In the genomic region with DNA sequence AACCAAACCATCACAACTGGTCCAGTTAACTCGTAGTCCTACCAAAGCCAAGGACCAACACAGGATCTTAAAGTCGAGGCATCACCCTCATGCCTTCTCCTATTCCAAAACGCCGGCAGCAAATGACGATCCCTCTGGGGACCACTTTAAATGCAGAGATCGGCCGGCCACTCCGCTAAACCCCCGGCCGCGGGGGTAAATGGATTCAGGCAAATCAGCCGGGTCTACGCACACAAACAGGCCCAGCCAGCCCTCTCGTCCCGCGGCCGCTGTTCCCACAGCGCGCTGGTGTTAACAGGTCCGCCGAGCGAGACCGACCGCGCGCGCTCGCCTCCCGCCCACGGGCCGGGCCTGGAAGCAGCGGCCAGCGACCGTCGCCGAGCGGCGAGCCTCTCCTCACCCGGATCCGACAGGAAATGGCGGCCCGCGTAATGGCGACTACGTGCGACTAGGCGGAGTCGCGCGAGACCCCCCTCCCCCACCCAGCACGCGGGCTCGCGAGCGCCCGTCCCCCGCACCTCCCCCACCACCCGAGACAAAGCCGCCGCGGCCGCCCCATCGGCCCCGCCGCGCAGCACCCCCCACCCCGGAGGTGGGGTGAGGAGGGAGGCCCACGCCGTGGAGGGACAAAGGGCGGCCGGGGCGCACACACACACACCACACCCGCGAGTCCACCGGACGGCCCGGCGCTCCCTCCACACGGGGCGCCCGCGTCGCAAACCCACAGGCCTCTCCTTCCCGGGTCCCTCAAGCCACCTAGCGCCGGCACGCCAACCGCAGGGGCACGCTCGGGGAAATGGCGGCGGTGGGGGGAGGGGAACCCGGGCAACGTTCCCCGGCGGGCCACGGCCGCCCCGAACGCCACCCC, we compare ENCODE assay signal across 8 mouse cellular contexts. TPM values are rescaled to one million over a fixed set of nuclear protein-coding genes. Genes with fewer than 3 reads are reported as not detected.
DNase-seq lines count a peak whose midpoint lies in the region; ATAC-seq lines count a peak whose summit lies in the region.

No protein-coding gene starts in this region.

- peak overlapping the region; percentile 99 for H3K9ac ChIP-seq in forebrain, embryonic 15.5 days (replicated peaks)
- peak overlapping the region; percentile 100 for H3K9ac ChIP-seq in lung, embryonic 15.5 days

- peak overlapping the region; percentile 98 for H3K27ac ChIP-seq in forebrain, embryonic 15.5 days (replicated peaks)
- H3K27ac ChIP-seq in lung, embryonic 15.5 days, result peak overlapping the region; percentile 99

- WGBS in forebrain, embryonic 15.5 days, result under 1% methylated on average over 87 of the region's 100 CpGs
- under 1% methylated on average over 74 of the region's 100 CpGs for WGBS in lung, embryonic 15.5 days

- H3K4me2 ChIP-seq in forebrain, embryonic 15.5 days (replicated peaks), result peak overlapping the region; percentile 56
- H3K4me2 ChIP-seq in lung, embryonic 15.5 days, result peak overlapping the region; percentile 63

- H3K4me1 ChIP-seq in forebrain, embryonic 15.5 days, result peaks cover 22% of the 10 kb centered on the region
- peaks cover 17% of the 10 kb centered on the region; the same call in 1 of the 2 replicates for H3K4me1 ChIP-seq in lung, embryonic 15.5 days

- no peaks in the 10 kb centered on the region for H3K9me3 ChIP-seq in forebrain, embryonic 15.5 days
- H3K9me3 ChIP-seq in lung, embryonic 15.5 days, result no peaks in the 10 kb centered on the region

- H3K27me3 ChIP-seq in forebrain, embryonic 15.5 days, result no peaks in the 10 kb centered on the region
- H3K27me3 ChIP-seq in lung, embryonic 15.5 days, result no peaks in the 10 kb centered on the region

- ATAC-seq in forebrain, embryonic 15.5 days (replicated peaks), result peak; percentile 52
- peak; percentile 33 for ATAC-seq in lung, embryonic 15.5 days (ENCODE audit: borderline replicate concordance, extremely low read depth, low FRiP score, low TSS enrichment)
- peak; percentile 27 for ATAC-seq in neutrophil, adult 5-6 weeks (ENCODE audit: extremely low read depth, insufficient number of reproducible peaks, low FRiP score, poor library complexity, severe bottlenecking)

- peaks cover 21% of the 10 kb centered on the region for H3K36me3 ChIP-seq in forebrain, embryonic 15.5 days
- H3K36me3 ChIP-seq in lung, embryonic 15.5 days, result peaks cover 18% of the 10 kb centered on the region

- DNase-seq in ES-CJ7 (ENCODE audit: low read depth, low spot score), result peak; percentile 80
- DNase-seq in c-Kit-negative CD71-positive TER-119-positive erythroid progenitor cells, embryonic 14.5 days (ENCODE audit: low read depth, low spot score), result peak; percentile 38
- peak; percentile 82 for DNase-seq in heart, postnatal 4 days
- peak; percentile 65 for DNase-seq in layer of hippocampus, adult 9-11 months
- peak; percentile 83 for DNase-seq in testis, postnatal 14 days (ENCODE audit: low spot score)

- H3K4me3 ChIP-seq in forebrain, embryonic 15.5 days, result peak overlapping the region; percentile 95
- H3K4me3 ChIP-seq in lung, embryonic 15.5 days, result peak overlapping the region; percentile 84

RNA-seq across cellular contexts. Expression of a gene that starts 0.7 kb away (rescaled TPM):
- polyA plus RNA-seq in forebrain, embryonic 15.5 days (2015; fragmentation: Nextera tagmentation; extraction: Ambion mirVana), result 23.1 and 23.4 TPM in 2 replicates
- 10 to 100 TPM; 12.0 to 14.1 TPM for total RNA-seq in heart, postnatal 4 days (2021)
- polyA plus RNA-seq in lung, embryonic 15.5 days (2015; fragmentation: Nextera tagmentation; extraction: Ambion mirVana), result 26.3 and 29.7 TPM in 2 replicates
- 38.4 and 45.8 TPM in 2 replicates for total RNA-seq in neutrophil, adult 5-6 weeks (2017)

RNA-seq across cellular contexts. Expression of a gene that starts 1.8 kb away (rescaled TPM):
- polyA plus RNA-seq in forebrain, embryonic 15.5 days (2015; fragmentation: Nextera tagmentation; extraction: Ambion mirVana), result 1,957 and 1,973 TPM in 2 replicates
- total RNA-seq in heart, postnatal 4 days (2021), result 100 to 1,000 TPM; 898 to 905 TPM
- polyA plus RNA-seq in lung, embryonic 15.5 days (2015; fragmentation: Nextera tagmentation; extraction: Ambion mirVana), result 1,649 and 1,683 TPM in 2 replicates
- 1,458 and 1,547 TPM in 2 replicates for total RNA-seq in neutrophil, adult 5-6 weeks (2017)

RNA-seq across cellular contexts. Expression of a gene that starts 16.3 kb away (rescaled TPM):
- polyA plus RNA-seq in forebrain, embryonic 15.5 days (2015; fragmentation: Nextera tagmentation; extraction: Ambion mirVana), result 20.5 and 21.1 TPM in 2 replicates
- total RNA-seq in heart, postnatal 4 days (2021), result 10 to 100 TPM; 18.6 to 18.7 TPM
- polyA plus RNA-seq in lung, embryonic 15.5 days (2015; fragmentation: Nextera tagmentation; extraction: Ambion mirVana), result 33.2 and 35.7 TPM in 2 replicates
- 7.7 and 8.1 TPM in 2 replicates for total RNA-seq in neutrophil, adult 5-6 weeks (2017)

RNA-seq across cellular contexts. Expression of a gene that starts 42.4 kb away (rescaled TPM):
- 1.5 and 1.6 TPM in 2 replicates for polyA plus RNA-seq in forebrain, embryonic 15.5 days (2015; fragmentation: Nextera tagmentation; extraction: Ambion mirVana)
- under 1 TPM; 0.34 to 0.79 TPM for total RNA-seq in heart, postnatal 4 days (2021)
- 0.75 and 0.91 TPM in 2 replicates for polyA plus RNA-seq in lung, embryonic 15.5 days (2015; fragmentation: Nextera tagmentation; extraction: Ambion mirVana)
- total RNA-seq in neutrophil, adult 5-6 weeks (2017), result not detected in 2 replicates

Comparison
In these comparisons a context has a peak if more than half of its experiments do, and no peak if none do; other contexts are left out.
1. Peak in every context shown above with its lines: DNase-seq, ATAC-seq, H3K4me3 ChIP-seq and H3K27ac ChIP-seq.